In the genomic region with DNA sequence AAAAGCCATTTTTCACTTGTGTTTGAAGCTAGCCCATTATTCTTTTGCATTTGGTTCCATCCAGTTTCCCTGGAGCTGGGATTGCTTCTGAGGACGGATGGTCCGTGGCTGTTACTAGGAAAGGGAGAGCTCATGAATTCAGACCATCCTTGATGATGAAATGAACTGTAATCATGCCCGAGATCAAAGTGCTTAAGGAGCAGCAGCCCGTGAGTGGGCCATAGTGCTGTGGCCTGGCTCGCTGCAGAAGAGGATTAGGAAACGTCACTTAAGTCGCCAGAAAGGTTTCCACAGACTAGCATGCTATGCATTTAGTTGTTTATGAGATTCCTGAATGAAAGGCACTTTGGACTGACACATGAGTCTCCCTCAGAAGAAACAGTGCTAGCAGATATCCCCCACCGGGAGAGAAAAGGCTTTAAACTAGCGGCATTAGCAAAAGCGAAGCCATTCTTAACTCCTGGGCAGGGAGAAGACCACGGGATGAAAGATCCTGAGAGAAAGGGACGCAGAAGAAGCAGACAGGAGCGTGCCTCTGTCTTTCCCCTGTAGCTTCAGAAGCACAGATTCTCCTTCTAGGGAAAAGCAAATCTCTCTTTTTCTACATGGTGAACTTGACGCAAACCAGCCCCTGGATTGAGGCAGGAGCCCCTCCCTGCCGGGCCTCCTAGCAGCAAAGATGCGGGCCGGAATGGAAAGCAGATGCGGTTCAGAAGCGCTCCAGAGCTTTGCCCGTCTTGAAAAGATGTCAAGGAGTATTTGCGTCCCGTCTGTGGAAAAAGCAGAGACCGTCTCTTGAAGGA, we compare ENCODE assay signal across 8 mouse cellular contexts.
DNase-seq lines count a peak whose midpoint lies in the region; ATAC-seq and TF ChIP-seq lines count a peak whose summit lies in the region.
"Had no signal": no experiment of that assay in that cellular context is flagged by ENCODE, and none has a peak within 500 bp of the region (broad histone marks: within the 10 kb centered on the region; RNA-seq: fewer than 3 reads in every experiment).

No protein-coding gene starts in this region.

- no peaks in the 10 kb centered on the region for H3K9me3 ChIP-seq in lung, postnatal 0 days (ENCODE audit: low read length)
- no peaks in the 10 kb centered on the region for H3K9me3 ChIP-seq in hindbrain, embryonic 10.5 days
- H3K9me3 ChIP-seq in midbrain, embryonic 12.5 days = no peaks in the 10 kb centered on the region
- H3K9me3 ChIP-seq in liver, postnatal 0 days (ENCODE audit: low read length) = no peaks in the 10 kb centered on the region

- TF ChIP-seq EP300 in lung, postnatal 0 days (IDR thresholded peaks at IDR 0.05) = no peak
- TF ChIP-seq EP300 in liver, postnatal 0 days (IDR thresholded peaks at IDR 0.05; ENCODE audit: low read depth) = no peak

- no peaks in the 10 kb centered on the region for H3K36me3 ChIP-seq in lung, postnatal 0 days (ENCODE audit: insufficient read depth, low read length)
- no peaks in the 10 kb centered on the region for H3K36me3 ChIP-seq in hindbrain, embryonic 10.5 days
- H3K36me3 ChIP-seq in midbrain, embryonic 12.5 days = no peaks in the 10 kb centered on the region
- no peaks in the 10 kb centered on the region for H3K36me3 ChIP-seq in liver, postnatal 0 days (replicated peaks; ENCODE audit: insufficient read depth, low read length)

- TF ChIP-seq CTCF in lung, postnatal 0 days (IDR thresholded peaks at IDR 0.05) = no peak
- TF ChIP-seq CTCF in lung, adult 2 months (IDR thresholded peaks at IDR 0.05; ENCODE audit: insufficient read depth, low read length) = no peak
- no peak for TF ChIP-seq CTCF in liver, postnatal 0 days (IDR thresholded peaks at IDR 0.05; ENCODE audit: low read depth)

- DNase-seq in lung, postnatal 0 days (ENCODE audit: low spot score) = no peak
- no peak for DNase-seq in lung, adult 2 months
- DNase-seq in hindbrain, embryonic 10.5 days (ENCODE audit: low spot score) = peak; percentile 23
- no peak for DNase-seq in left cerebral cortex, adult 11 months (ENCODE audit: low spot score)
- DNase-seq in ovary, postnatal 14 days (ENCODE audit: low spot score) = no peak
- no peak for DNase-seq in liver, postnatal 0 days

- no peak for ATAC-seq in lung, postnatal 0 days
- peak; percentile 50 for ATAC-seq in midbrain, embryonic 12.5 days (ENCODE audit: low FRiP score, low read depth)
- no peak for ATAC-seq in liver, postnatal 0 days
- ATAC-seq: Patski had no signal

- no peak for TF ChIP-seq POLR2A in lung, adult 2 months (IDR thresholded peaks at IDR 0.05; ENCODE audit: borderline replicate concordance, extremely low read depth, low read depth, low read length)

- no peak overlapping the region for H3K4me3 ChIP-seq in lung, postnatal 0 days (ENCODE audit: low read depth, low read length)
- no peak overlapping the region for H3K4me3 ChIP-seq in lung, adult 2 months (replicated peaks; ENCODE audit: extremely low read depth, low read depth, low read length)
- H3K4me3 ChIP-seq in hindbrain, embryonic 10.5 days = peak overlapping the region; percentile 32
- H3K4me3 ChIP-seq in midbrain, embryonic 12.5 days = peak overlapping the region; percentile 24
- H3K4me3 ChIP-seq in liver, postnatal 0 days (ENCODE audit: low read depth, low read length) = no peak overlapping the region

- H3K4me2 ChIP-seq in lung, postnatal 0 days (replicated peaks; ENCODE audit: low read depth, low read length) = peak overlapping the region; percentile 32
- peak overlapping the region; percentile 51 for H3K4me2 ChIP-seq in midbrain, embryonic 12.5 days (replicated peaks)
- no peak overlapping the region for H3K4me2 ChIP-seq in liver, postnatal 0 days (ENCODE audit: low read depth, low read length)

- no peaks in the 10 kb centered on the region for H3K27me3 ChIP-seq in lung, postnatal 0 days (replicated peaks; ENCODE audit: insufficient read depth, low read length)
- peaks cover 3% of the 10 kb centered on the region; the same call in 1 of the 2 replicates for H3K27me3 ChIP-seq in hindbrain, embryonic 10.5 days (ENCODE audit: insufficient read depth, poor library complexity, severe bottlenecking)
- peaks cover 19% of the 10 kb centered on the region for H3K27me3 ChIP-seq in midbrain, embryonic 12.5 days
- H3K27me3 ChIP-seq in liver, postnatal 0 days (ENCODE audit: insufficient read depth, low read length) = peaks cover 6% of the 10 kb centered on the region; the same call in 1 of the 2 replicates
- H3K27me3 ChIP-seq: Patski had no signal

- H3K4me1 ChIP-seq in lung, postnatal 0 days (ENCODE audit: insufficient read depth, low read depth, low read length) = no peaks in the 10 kb centered on the region
- H3K4me1 ChIP-seq in lung, adult 2 months (ENCODE audit: control insufficient read depth, insufficient read depth, low read length) = no peaks in the 10 kb centered on the region
- peaks cover 11% of the 10 kb centered on the region; the same call in 1 of the 2 replicates for H3K4me1 ChIP-seq in hindbrain, embryonic 10.5 days (replicated peaks)
- H3K4me1 ChIP-seq in midbrain, embryonic 12.5 days = peaks cover 22% of the 10 kb centered on the region
- no peaks in the 10 kb centered on the region for H3K4me1 ChIP-seq in liver, postnatal 0 days (ENCODE audit: insufficient read depth)

- no peak overlapping the region for H3K27ac ChIP-seq in lung, postnatal 0 days (ENCODE audit: low read length)
- H3K27ac ChIP-seq in hindbrain, embryonic 10.5 days = peak overlapping the region; percentile 50
- H3K27ac ChIP-seq in midbrain, embryonic 12.5 days (replicated peaks) = peak overlapping the region; percentile 46
- H3K27ac ChIP-seq in liver, postnatal 0 days (ENCODE audit: low read depth) = no peak overlapping the region

- H3K9ac ChIP-seq in lung, postnatal 0 days (replicated peaks; ENCODE audit: low read depth) = no peak overlapping the region
- peak overlapping the region; percentile 49 for H3K9ac ChIP-seq in midbrain, embryonic 12.5 days (replicated peaks)
- no peak overlapping the region for H3K9ac ChIP-seq in liver, postnatal 0 days (replicated peaks)

- 28% methylated on average over 23 of the region's 23 CpGs for WGBS in lung, postnatal 0 days
- WGBS in lung, adult 2 months = 32% methylated on average over 23 of the region's 23 CpGs
- 32% methylated on average over 23 of the region's 23 CpGs for WGBS in hindbrain, embryonic 10.5 days
- WGBS in midbrain, embryonic 12.5 days = 6% methylated on average over 23 of the region's 23 CpGs
- WGBS in liver, postnatal 0 days (ENCODE audit: insufficient replicate concordance) = 51% methylated on average over 23 of the region's 23 CpGs

Comparison
In these comparisons a context has a peak if more than half of its experiments do, and no peak if none do; other contexts are left out.
1. H3K27ac ChIP-seq: peak in hindbrain, embryonic 10.5 days (single experiment) and midbrain, embryonic 12.5 days (single experiment); none in lung, postnatal 0 days (single experiment) and liver, postnatal 0 days (single experiment).
2. H3K4me3 ChIP-seq: peak in hindbrain, embryonic 10.5 days (single experiment) and midbrain, embryonic 12.5 days (single experiment); none in lung, postnatal 0 days (single experiment), lung, adult 2 months (single experiment) and liver, postnatal 0 days (single experiment).